Mouse (Mus musculus) embryonic facial prominence, embryonic 14.5 days (tissue): ENCODE measurements around the gene Mad1l1. TPM values are rescaled to one million over a fixed set of nuclear protein-coding genes. Genes with fewer than 3 reads are reported as not detected.
A peak's percentile ranks its signal among the peaks of the same experiment; 100 is the strongest.

Source experiments
- ATAC-seq: fragments of 200-750 bp; cut with Nextera tagmentation; 2 replicates; pipeline ENCODE4 v1.8.0; 2017; ENCODE audit warnings: low read depth, moderate number of reproducible peaks, moderate TSS enrichment
- DNase-seq: peaks from one replicate; pipeline ENCODE4 v3.0.0-alpha.2; 2015; ENCODE audit warnings: low spot score
- H3K27ac ChIP-seq: fragments of 300-500 bp; sonication (generic); replicated peaks from 2 replicates; pipeline ENCODE4 v1.5.1; 2014; ENCODE audit warnings: low read depth, mild to moderate bottlenecking, low read length, moderate library complexity
- H3K27me3 ChIP-seq: fragments of 300-500 bp; sonication (generic); replicated peaks from 2 replicates; pipeline ENCODE4 v1.6.1; 2014; ENCODE audit warnings: low read length; ENCODE audit not compliant: control insufficient read depth, insufficient read depth
- H3K36me3 ChIP-seq: fragments of 300-500 bp; sonication (generic); 2 replicates; pipeline ENCODE4 v1.6.1; 2014; ENCODE audit warnings: low read length, mixed read lengths; ENCODE audit not compliant: control insufficient read depth, insufficient read depth
- H3K4me1 ChIP-seq: fragments of 300-500 bp; sonication (generic); 2 replicates; pipeline ENCODE4 v1.6.1; 2014; ENCODE audit warnings: antibody characterized with exemption, low read length; ENCODE audit not compliant: control insufficient read depth, insufficient read depth
- H3K4me2 ChIP-seq: fragments of 300-500 bp; sonication (generic); 2 replicates; pipeline ENCODE4 v1.6.1; 2014; ENCODE audit warnings: low read depth, mild to moderate bottlenecking, low read length, moderate library complexity, mixed read lengths
- H3K4me3 ChIP-seq: fragments of 300-500 bp; sonication (generic); 2 replicates; pipeline ENCODE4 v1.5.1; 2014; ENCODE audit warnings: low read depth, mild to moderate bottlenecking, low read length
- H3K9ac ChIP-seq: fragments of 300-500 bp; sonication (generic); 2 replicates; pipeline ENCODE4 v1.6.1; 2014; ENCODE audit warnings: low read depth, mild to moderate bottlenecking, low read length, moderate library complexity, mixed read lengths
- H3K9me3 ChIP-seq: fragments of 300-500 bp; sonication (generic); 2 replicates; pipeline ENCODE4 v1.6.1; 2016; ENCODE audit warnings: low read length; ENCODE audit not compliant: control insufficient read depth
- WGBS: fragments of 180-500 bp; shearing (Covaris S2); extraction: QIAGEN DNeasy Blood & Tissue Kit; methylation state at CpG from one replicate; pipeline ENCODE4 v1.1.7; 2014; 5-methylcytosine and 5-hydroxymethylcytosine counted together
- polyA plus RNA-seq: library from polyadenylated mRNA; unstranded; fragments of >200 nt; fragmentation: Nextera tagmentation; extraction: Ambion mirVana; gene quantifications from 2 replicates; pipeline ENCODE4 v1.2.1, GENCODE M21; 2014

Mad1l1 gene
- polyA plus RNA-seq, 1 experiment from 2014 or later = 38.0 TPM

DNA sequence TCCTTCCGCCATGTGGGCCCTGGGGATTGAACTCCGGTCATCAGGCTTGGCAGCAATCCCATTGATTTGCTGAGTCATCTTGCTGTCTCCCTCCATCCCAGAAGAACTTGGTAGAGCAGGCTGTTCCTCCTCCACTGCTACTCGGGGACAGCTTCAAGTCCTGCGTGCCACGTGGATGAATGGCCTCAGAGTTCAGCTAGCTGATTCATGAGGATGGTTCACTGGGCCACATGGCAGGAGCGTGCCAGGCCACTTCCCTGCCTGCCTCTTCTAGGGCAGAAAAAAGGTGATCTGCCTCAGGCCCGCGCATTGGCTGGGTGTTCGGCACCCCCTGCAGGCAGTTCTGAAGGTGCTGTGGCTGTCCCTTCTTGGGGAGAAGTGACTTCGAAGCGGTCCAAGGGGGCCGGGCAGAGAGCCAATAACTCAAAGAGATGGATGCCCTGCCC lies 351.1 kb downstream of the Mad1l1 start:
- peaks cover 7% of the 10 kb centered on the region; the same call in 1 of the 2 replicates for H3K27me3 ChIP-seq
- peak; percentile 20 for DNase-seq
- H3K9ac ChIP-seq = no peak overlapping the region
- no peak for ATAC-seq
- H3K9me3 ChIP-seq = no peaks in the 10 kb centered on the region
- no peak overlapping the region for H3K27ac ChIP-seq
- no peaks in the 10 kb centered on the region for H3K4me1 ChIP-seq
- no peaks in the 10 kb centered on the region for H3K36me3 ChIP-seq
- H3K4me3 ChIP-seq = no peak overlapping the region
- H3K4me2 ChIP-seq = no peak overlapping the region
- WGBS = 56% methylated on average over 12 of the region's 12 CpGs

DNA sequence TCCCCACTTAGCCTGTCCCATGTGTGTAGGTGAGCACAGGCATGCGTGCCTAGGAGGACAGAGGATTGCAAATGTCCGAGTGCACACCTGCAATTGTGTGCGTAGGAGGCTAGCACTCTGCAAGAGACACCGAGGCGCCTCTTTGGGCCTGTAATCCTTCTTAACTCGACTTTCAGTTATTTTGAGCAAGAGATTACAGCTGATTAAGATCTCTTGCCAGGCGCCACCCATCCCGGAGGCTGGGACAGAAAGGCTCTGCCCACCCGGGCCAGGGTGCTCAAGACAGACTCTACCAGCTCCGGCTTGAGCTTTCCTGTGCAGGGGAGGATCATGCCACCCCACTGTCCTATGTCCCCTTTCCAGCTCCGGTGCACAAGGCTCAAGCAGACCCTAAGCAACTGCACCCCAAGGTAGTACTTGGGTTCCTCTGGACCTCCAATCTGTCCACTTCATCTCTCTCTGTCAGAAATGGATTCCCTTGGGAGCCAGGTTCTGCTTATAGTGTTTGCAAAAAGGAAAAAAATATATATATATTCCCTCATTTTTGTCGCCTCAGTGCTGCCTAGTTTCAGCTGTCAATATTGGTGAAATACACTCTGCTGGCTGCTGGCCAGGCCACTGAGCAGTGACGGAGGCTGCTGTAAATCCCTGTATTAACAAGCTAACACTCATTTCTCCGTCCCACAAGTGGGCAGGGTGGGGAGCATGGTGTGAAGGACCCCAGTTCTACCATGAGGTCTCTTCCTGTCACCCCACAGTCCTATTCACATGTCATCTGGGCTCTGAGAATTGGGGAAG lies 352.0 kb downstream of the Mad1l1 start:
- Histone ChIP-seq H3K36me3 (no peaks in the 10 kb centered on the region), H3K4me2 (no peak overlapping the region), H3K27ac (no peak overlapping the region), H3K9ac (no peak overlapping the region), H3K9me3 (no peaks in the 10 kb centered on the region), H3K4me3 (no peak overlapping the region), H3K27me3 (peaks cover 7% of the 10 kb centered on the region; the same call in 1 of the 2 replicates), H3K4me1 (0 out of 2 replicates have a peak, but pooled peaks cover 4% of the 10 kb centered on the region)
- ATAC-seq = no peak
- DNase-seq = peak; percentile 27
- 69% methylated on average over 14 of the region's 14 CpGs for WGBS

DNA sequence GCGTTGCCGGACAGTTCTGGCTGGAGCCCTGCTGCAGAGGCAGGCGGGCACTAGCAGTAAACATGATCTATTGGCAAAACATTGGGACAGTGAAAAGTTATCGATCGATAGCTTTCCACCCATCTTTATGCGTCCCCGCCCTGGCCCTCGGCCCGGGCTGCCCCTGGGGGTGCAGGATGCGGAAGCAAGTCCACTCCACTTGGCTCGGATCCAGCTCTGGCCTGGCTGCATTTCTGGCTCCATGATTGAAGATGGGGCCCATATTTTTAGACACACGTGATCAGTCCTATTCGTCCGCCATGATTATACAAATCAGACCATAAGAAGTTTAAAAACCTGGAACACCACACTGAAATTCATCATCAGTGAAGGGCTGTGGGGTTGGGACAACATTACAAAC lies 355.8 kb downstream of the Mad1l1 start:
- H3K9me3 ChIP-seq = no peaks in the 10 kb centered on the region
- 81% methylated on average over 14 of the region's 14 CpGs for WGBS
- no peak overlapping the region for H3K4me3 ChIP-seq
- no peak overlapping the region for H3K4me2 ChIP-seq
- no peaks in the 10 kb centered on the region for H3K36me3 ChIP-seq
- no peak overlapping the region for H3K27ac ChIP-seq
- no peaks in the 10 kb centered on the region for H3K27me3 ChIP-seq
- DNase-seq = no peak
- 0 out of 2 replicates have a peak, but pooled peaks cover 4% of the 10 kb centered on the region for H3K4me1 ChIP-seq
- no peak overlapping the region for H3K9ac ChIP-seq
- no peak for ATAC-seq

DNA sequence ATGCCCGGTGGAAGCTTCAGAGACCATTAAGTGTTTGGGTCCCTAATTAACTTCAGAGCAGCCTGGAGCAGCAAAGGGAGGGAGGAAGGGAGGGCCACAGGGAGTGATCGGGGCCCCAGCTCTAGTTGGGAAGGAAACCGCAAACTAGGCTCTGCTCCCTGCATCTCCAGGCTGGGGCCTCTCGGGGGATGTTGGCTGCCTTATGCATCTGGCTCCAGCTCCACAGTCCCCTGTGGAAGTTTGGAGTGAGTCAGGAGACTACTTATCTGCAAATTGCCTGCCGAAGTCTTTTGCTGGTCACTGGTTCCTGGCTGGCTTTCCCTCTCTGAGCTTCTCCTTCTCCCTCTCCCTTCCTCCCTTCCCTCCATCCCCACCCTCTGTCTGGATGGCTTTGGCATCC lies 357.0 kb downstream of the Mad1l1 start:
- H3K4me1 ChIP-seq = 0 out of 2 replicates have a peak, but pooled peaks cover 4% of the 10 kb centered on the region
- H3K36me3 ChIP-seq = no peaks in the 10 kb centered on the region
- no peak overlapping the region for H3K27ac ChIP-seq
- no peaks in the 10 kb centered on the region for H3K27me3 ChIP-seq
- H3K4me3 ChIP-seq = no peak overlapping the region
- ATAC-seq (peak; percentile 62; the same call in 1 of the 2 replicates), DNase-seq (peak; percentile 80)
- H3K9me3 ChIP-seq = no peaks in the 10 kb centered on the region
- WGBS = 27% methylated on average over 5 of the region's 5 CpGs
- no peak overlapping the region for H3K4me2 ChIP-seq
- no peak overlapping the region for H3K9ac ChIP-seq

DNA sequence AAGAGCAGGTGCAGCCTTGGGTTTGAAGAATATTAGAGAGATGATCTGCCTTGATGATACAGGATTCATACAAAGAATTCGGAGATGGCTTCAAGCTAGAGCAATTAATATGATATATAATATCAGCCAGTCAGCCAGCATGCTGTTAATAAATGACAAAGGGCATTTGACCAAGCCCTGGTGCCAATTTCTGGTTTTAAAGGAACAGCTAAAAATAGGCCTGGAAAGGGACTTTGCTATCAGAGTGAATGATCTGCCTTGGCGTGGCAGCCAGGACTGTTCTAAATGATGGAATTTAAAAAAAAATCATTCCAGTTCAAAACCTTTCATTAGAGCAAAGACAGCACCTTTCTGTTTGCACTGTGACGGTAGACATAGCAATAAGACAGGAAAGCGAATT lies 361.6 kb downstream of the Mad1l1 start:
- H3K4me2 ChIP-seq = no peak overlapping the region
- H3K27me3 ChIP-seq = no peaks in the 10 kb centered on the region
- H3K4me3 ChIP-seq = no peak overlapping the region
- DNase-seq (no peak), ATAC-seq (no peak)
- H3K9me3 ChIP-seq = no peaks in the 10 kb centered on the region
- H3K4me1 ChIP-seq = peaks cover 17% of the 10 kb centered on the region
- H3K36me3 ChIP-seq = no peaks in the 10 kb centered on the region
- H3K9ac ChIP-seq = no peak overlapping the region
- H3K27ac ChIP-seq = no peak overlapping the region
- 89% methylated on average over 4 of the region's 4 CpGs for WGBS

Other genes with a start within 250 kb of the Mad1l1 start
- gene Nudt1, start 104 bp upstream of the Mad1l1 start, polyA plus RNA-seq = 33.1 and 35.2 TPM in 2 replicates
- gene Mrm2, start 10.3 kb upstream of the Mad1l1 start, polyA plus RNA-seq = 18.0 and 19.9 TPM in 2 replicates
- 10.7 and 11.2 TPM in 2 replicates for gene Snx8, start 67.7 kb upstream of the Mad1l1 start, polyA plus RNA-seq
- 130 and 143 TPM in 2 replicates for gene Eif3b, start 97.8 kb upstream of the Mad1l1 start, polyA plus RNA-seq
- gene Gm4869, start 124.1 kb upstream of the Mad1l1 start, polyA plus RNA-seq = 0.06 and 0.07 TPM in 2 replicates
- 25.1 and 25.4 TPM in 2 replicates for gene Chst12, start 184.0 kb upstream of the Mad1l1 start, polyA plus RNA-seq
- not detected in 2 replicates for gene Grifin, start 243.5 kb upstream of the Mad1l1 start, polyA plus RNA-seq